Mouse (Mus musculus): ENCODE measurements around the gene Lrrfip1.

DNA sequence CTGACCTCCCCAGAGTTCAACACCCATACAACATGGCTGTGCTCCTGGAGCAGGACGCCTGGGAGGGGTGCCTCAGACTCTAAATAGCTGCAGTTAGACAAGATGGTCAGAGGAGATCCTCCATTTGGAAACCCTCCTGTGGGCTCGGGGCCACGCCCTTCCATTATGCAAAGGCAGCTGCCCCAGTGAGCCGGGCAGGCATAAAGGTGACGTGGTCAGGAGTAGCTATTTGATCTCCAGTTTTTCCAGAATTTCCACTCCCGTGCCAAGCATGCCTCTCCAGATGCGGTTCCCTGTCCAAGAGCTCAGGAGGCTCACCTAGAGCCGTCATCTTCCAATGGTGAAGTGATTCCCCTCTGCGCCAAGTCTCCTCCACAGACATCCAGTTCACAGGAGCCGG is 45.6 kb downstream of the Lrrfip1 start:
- TF ChIP-seq MAFK (IDR thresholded peaks at IDR 0.05; ENCODE audit: insufficient read depth, low read depth, low read length) (no peak), ZNF384 (IDR thresholded peaks at IDR 0.05; ENCODE audit: low read depth, low read length) (no peak), ZC3H11A (IDR thresholded peaks at IDR 0.05; ENCODE audit: borderline replicate concordance, low read depth, low read length) (no peak)

Data from ES-E14 (cell line).